Mouse (Mus musculus): ENCODE results near the gene Atp2b2. TPM values are rescaled to one million over a fixed set of nuclear protein-coding genes. Genes with fewer than 3 reads are reported as not detected.

The Atp2b2 gene
- total RNA-seq, 4 experiments from 2014 or later = 288 to 357 (median 324) TPM

- DNase-seq (ENCODE audit: low spot score in 2 of 2) = no peak
These were observed 29.6 kb downstream of the Atp2b2 start for GRCm38 (mm10) chr6:114012834-114013233.

- no peak for DNase-seq (ENCODE audit: low spot score in 2 of 2)
These were observed 30.4 kb downstream of the Atp2b2 start for GRCm38 (mm10) chr6:114011976-114012375.

DNA sequence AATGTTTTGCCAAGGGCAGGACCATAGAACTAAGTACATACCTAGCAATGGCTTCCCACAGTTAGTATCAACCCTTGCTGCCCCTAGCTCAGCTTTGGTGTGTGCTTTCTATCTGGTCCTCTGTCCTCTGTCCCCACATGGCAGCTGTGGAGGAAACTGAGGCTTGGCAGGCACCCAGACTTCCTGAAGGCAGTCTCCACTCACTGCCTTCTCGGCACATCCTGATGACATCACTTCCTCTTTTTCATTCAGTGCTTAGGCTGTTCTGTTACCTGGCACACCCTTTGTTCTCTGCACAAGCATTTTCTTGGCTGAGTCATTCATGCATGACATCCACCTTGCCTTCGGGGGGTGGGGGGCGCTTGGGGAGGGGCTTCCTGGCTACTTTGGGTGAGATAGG lies 38.6 kb downstream of the Atp2b2 start:
- no peak for DNase-seq (ENCODE audit: low spot score in 2 of 2)

DNA sequence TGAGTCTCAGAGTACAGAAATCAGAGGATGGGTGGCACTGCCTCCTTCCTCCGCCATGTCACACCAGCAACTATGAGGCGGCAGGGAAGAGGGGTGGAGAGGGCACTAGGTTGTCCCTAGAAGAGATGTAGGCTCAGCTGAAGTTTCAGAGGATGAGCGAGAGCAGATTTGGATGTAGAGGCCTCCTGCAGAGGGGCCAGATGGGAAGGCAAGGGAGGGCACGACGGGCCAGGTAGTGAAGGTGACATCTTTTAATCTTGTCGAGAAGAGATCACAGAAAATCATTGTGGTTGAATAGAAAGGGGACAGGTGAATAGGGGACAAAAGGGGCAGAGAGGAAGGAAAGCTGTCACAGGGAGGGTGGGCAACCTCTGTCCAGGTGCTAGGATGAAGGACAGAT lies 41.5 kb downstream of the Atp2b2 start:
- DNase-seq (ENCODE audit: low spot score in 2 of 2) = no peak

- DNase-seq (ENCODE audit: low spot score in 2 of 2) = no peak
These were observed 42.1 kb downstream of the Atp2b2 start for GRCm38 (mm10) chr6:114000304-114000703.

GRCm38 (mm10) chr6:113998413-113998812 lies 44.0 kb downstream of the Atp2b2 start:
- no peak for DNase-seq (ENCODE audit: low spot score in 2 of 2)

DNA sequence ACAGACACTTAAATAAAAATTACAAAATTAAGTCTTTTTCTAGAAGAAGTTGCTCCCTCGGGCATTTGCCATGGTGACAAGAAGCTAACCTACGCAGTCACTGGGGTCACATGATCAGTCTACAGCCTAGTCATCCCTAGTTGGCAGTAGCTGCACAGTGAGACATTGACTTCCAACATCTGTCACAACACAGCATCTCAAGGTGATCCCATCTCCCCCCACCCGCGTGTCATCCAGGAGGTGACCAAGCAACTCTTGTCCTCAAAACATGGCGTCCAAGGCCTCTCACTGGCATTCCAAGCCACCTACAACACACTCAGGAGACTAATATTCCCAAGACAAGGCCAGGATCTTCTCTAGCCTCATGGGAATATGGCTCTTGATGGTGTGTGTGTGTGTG lies 48.2 kb downstream of the Atp2b2 start:
- DNase-seq (ENCODE audit: low spot score in 2 of 2) = no peak

DNA sequence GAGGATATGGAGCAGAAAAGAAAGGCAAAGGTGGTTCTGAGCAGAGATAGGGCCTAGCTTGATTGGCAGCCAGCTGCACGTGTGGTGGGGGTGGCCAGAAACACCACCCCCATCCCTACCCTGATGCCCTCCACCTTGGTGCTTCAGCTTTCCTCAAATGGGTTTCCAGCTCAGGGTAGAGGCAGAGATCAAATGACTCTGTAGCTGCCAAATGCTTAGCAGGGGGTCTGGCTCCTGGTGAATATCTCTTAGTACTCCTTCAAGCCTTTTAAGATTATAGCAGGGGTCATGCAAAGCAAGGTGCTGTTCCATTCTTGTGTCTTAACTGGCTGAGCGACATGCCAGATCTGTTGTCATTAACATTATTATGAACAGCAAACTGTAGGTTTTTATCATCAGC lies 50.3 kb downstream of the Atp2b2 start:
- no peak for DNase-seq (ENCODE audit: low spot score in 2 of 2)

GRCm38 (mm10) chr6:113991482-113991881 lies 50.9 kb downstream of the Atp2b2 start:
- peak; percentile 78 to 86 for DNase-seq (ENCODE audit: low spot score in 2 of 2)

- no peak for DNase-seq (ENCODE audit: low spot score in 2 of 2)
These were observed 52.4 kb downstream of the Atp2b2 start for GRCm38 (mm10) chr6:113990044-113990443.

- no peak for DNase-seq (ENCODE audit: low spot score in 2 of 2)
These were observed 53.9 kb downstream of the Atp2b2 start for GRCm38 (mm10) chr6:113988521-113988920.

DNA sequence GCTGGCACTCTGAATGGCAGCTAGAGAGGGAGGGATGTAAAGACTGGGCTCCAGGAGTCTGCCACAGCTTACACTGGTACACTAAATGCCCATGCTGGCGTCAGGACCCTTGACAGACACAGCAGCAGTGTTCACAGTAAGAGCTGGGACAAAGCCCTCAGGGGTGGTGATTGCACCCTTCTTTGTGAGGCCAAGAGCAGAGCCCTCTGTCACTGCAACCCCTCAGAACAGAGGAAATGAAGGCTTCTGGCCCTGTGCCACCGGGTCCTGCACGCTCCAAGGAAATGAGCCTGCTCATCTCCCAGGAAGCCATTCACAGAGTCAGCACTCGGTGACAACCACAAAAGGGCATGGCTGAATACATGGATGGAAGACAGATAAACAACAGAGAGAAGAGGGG lies 55.7 kb downstream of the Atp2b2 start:
- no peak for DNase-seq (ENCODE audit: low spot score in 2 of 2)

- no peak for DNase-seq (ENCODE audit: low spot score in 2 of 2)
These were observed 63.7 kb downstream of the Atp2b2 start for GRCm38 (mm10) chr6:113978673-113979072.

DNA sequence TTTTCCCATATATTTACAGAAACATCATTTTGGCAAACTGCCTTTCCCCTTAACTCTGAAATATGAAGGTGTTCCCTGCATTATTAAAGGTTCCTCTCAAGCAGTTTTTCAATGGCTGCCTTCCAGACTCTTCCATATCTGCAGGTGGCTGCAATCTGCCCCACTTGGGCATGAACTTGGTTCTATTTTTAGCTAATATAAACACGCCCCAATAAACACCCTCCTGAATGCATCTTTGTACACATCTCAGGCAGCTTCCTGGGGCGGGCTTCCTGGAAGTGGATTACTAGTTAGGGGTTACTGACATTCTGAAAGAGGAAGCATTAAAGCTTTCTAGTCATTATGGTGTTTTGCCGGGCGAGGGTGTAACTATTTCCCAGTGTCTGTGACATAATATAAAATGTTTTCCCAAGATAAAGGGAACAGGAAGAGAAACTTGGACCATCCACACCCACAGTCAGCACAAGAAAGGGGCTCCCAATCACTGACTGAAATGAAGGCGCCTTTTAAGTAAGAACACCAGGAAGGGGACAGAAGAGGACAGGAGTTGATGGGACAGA lies 64.2 kb downstream of the Atp2b2 start:
- no peak for DNase-seq (ENCODE audit: low spot score in 2 of 2)

GRCm38 (mm10) chr6:113970900-113971299 lies 71.5 kb downstream of the Atp2b2 start:
- DNase-seq (ENCODE audit: low spot score in 2 of 2) = no peak

DNA sequence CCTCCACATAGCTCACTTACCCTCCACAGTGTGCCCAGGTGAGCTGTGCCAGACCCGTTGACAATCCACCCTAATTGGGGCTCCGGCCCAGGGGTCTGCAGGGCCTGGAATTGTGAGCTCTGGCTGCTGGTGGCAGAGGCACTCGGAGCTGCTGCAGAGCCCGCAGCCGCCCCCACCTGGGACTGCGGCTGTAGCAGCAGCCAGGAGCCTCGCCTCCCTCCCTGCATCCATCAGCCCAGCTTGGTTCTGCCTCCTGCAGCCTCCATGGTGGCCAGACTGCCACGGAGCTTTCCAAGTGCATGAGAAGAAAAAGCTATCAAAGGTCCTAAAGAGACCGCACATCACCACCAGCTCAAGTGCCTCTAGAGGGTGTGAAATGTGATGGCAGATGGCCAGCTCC lies 71.9 kb downstream of the Atp2b2 start:
- no peak for DNase-seq (ENCODE audit: low spot score in 2 of 2)

DNA sequence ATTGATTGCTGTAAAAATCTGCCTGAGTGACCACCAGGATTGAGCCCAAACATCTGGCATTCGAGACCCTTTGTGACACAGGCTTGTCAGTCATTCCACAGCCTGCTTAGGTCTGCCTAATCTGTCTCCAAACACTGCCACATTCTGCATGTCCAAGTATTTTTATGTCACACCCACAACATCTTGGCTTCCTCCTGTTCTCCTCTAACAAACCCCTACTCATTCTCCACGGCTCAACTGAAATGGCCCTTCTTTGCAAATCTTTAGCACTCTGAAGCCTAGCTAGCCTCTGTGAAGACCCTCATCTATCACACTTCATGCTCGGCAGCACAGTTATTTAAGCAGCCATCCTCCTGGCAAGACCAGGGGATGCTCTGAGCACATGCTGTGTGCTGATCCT lies 72.7 kb downstream of the Atp2b2 start:
- DNase-seq (ENCODE audit: low spot score in 2 of 2) = no peak

- no peak for DNase-seq (ENCODE audit: low spot score in 2 of 2)
These were observed 79.6 kb downstream of the Atp2b2 start for GRCm38 (mm10) chr6:113962811-113963210.

- no peak for DNase-seq (ENCODE audit: low spot score in 2 of 2)
These were observed 80.8 kb downstream of the Atp2b2 start for GRCm38 (mm10) chr6:113961658-113962057.

GRCm38 (mm10) chr6:113959336-113959735 lies 83.1 kb downstream of the Atp2b2 start:
- no peak for DNase-seq (ENCODE audit: low spot score in 2 of 2)

DNA sequence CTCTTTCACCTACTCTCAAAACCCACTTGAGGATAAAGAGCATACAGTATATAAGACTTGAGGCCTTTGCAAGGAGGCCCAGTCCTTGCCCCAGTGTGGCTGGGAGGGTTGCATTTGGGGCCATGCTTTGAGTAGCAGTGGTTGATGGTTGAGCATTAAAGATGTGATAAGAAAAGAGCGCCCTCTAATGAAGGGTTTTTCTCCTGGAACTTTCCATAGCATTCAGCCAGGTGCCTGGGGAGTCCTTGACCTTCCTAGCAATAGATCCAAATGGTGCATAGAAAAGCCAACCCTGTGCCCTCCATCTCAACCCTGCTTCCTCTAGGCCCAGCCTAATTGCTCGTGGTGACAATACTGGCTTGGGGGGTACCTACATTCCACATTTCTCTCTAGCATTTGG lies 83.7 kb downstream of the Atp2b2 start:
- no peak for DNase-seq (ENCODE audit: low spot score in 2 of 2)

DNA sequence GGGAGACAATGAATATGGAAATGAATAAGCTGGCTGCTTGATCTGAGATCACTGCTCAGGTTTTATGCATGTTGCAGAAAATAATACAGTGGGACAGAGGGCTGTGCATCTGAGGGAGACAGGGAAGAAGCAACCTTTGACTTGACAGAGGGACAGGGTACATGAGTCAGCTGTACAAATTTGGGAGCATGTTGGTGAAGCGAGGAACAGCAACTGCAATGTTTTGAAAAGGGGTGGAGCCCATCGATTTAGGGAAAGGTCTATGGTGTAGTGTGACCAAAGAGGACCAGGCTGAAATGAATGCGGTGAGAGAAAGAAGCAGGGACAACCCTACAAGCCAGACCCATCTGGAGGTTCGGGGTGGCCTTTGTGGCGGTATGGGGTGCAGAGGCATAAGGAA lies 84.4 kb downstream of the Atp2b2 start:
- DNase-seq (ENCODE audit: low spot score in 2 of 2) = no peak

DNA sequence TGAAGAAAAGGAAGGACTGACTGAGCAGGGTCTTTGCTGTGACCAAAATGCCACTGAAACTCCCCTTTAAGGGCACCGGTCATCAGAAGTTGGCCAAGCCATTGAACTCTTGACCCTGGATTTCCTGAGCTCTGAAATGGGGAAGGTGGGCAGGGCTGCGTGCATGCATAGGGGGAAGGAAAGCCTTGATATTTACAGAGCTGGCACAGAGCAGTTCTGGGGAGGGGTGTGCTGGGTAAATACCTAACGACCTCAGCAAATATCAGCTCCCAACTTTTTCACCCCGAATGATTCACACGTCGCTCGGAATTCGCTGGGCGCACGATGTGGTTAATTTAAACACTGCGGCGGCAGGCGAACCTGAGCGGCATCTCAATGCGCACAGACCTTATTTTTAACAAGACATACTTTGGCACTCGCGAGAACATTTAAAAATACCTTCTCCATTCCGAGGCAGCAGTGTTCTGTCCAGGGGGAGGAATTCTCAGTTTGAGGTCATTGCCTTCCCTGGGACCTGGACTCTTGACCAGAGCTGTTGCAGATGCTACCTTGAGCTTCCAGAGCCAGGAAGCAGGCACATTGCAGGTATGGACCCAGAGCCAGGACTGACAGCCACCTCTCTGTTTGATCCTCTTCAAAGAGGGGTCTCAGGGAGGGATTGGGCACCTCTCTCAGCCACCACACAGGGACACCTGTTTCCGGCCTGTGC lies 85.0 kb downstream of the Atp2b2 start:
- DNase-seq (ENCODE audit: low spot score in 2 of 2) = no peak

All from layer of hippocampus, adult 8-10 months (tissue).